Mouse (Mus musculus): ENCODE data around the gene Mta2.

DNA sequence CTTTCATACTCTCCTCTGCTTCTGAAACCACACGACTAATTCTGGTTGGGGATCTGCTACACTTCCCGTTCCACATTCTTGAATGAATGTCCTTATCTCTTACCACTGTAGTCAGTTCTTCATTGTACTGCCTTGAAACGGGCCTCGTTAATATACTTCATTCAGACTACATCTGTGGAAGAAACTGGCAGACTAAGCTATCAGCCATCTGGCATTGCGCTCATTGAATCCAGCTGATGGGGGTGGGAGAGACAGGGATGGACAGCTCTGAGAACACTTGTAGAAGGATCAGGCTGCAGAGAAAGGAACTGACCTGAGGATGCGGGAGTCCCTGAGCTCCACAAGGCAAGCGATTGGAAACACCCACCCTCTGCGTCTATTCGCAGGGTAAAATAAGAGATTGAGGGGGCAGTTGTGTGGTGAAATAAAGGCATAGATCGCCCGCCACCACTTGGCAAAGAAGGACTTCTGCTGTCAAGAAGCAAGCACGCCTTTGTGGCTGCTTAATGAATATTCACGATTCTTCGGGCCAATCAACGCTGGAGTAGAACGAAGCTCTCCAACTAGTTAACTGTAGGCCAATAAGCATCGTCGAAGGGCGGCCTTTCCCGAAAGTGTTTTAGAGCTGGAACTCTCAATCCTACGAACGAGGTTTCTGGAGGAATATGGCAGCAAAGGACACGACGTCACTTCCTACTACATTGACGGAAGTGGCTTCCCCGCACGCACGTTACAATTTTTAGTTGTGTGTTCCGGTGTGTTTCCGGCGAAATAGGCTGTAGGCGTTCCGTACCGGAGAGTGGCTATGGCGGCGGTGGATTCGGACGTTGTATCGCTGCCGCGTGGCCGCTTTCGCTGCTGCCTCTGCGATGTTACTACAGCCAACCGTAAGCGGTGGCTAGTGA is 11.7 kb downstream of the Mta2 start, which contains the start of gene Tut1:
- TF ChIP-seq CTCF (IDR thresholded peaks at IDR 0.05; ENCODE audit: borderline replicate concordance, control insufficient read depth, extremely low read depth, insufficient read depth, low read length, poor library complexity) (no peak), POLR2A (IDR thresholded peaks at IDR 0.05; ENCODE audit: control insufficient read depth, extremely low read depth, insufficient read depth, low read length, poor library complexity) (peak; percentile 43; the same call in 1 of the 2 replicates)

Data from thymus, adult 2 months (tissue).